Mouse (Mus musculus) thymus, adult 2 months (tissue): ENCODE results near the gene Gm20388.

ENCODE experiments used
- CTCF ChIP-seq: fragments of 200-500 bp; IDR thresholded peaks from 2 replicates; pipeline ENCODE4 v1.5.1; 2012; ENCODE audit warnings: mild to moderate bottlenecking, control low read depth, low read length, moderate library complexity, borderline replicate concordance; ENCODE audit not compliant: control insufficient read depth, poor library complexity, insufficient read depth; ENCODE audit errors: extremely low read depth
- POLR2A ChIP-seq: fragments of 200-500 bp; IDR thresholded peaks from 2 replicates; pipeline ENCODE4 v1.6.1; 2012; ENCODE audit warnings: mild to moderate bottlenecking, low read length, control low read depth, moderate library complexity; ENCODE audit not compliant: control insufficient read depth, poor library complexity, insufficient read depth; ENCODE audit errors: extremely low read depth

DNA sequence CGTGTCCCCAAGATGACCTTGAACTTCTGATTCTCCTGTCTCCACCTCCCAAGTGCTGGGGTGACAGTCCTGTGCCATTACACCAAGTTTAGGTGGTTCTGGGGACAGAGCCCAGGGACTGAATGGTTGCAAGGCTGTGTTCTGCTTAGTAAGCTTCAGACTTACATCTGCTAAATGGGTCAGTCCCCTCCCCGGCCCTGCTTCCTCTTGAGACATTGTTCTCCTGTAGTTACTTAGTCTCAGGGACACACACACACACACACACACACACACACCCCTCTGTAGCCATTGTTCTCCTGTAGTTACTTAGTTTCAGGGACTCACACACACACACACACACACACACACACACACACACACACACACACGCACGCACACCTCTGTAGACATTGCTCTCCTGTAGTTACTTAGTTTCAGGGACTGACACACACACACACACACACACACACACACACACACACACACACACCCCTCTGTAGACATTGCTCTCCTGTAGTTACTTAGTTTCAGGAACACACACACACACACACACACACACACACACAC, 1037.5 kb downstream of the Gm20388 start:
- no peak for TF ChIP-seq CTCF
- TF ChIP-seq POLR2A, result no peak
